Mouse (Mus musculus): ENCODE data around the gene Pitpnb.
A peak's percentile ranks its signal among the peaks of the same experiment; 100 is the strongest.

The Pitpnb gene

GRCm38 (mm10) chr5:111356811-111357617 lies 26.5 kb downstream of the Pitpnb start:
- no peak for DNase-seq

- DNase-seq = no peak
Observed at GRCm38 (mm10) chr5:111360546-111360945, 30.0 kb downstream of the Pitpnb start.

- DNase-seq = no peak
Observed at GRCm38 (mm10) chr5:111361058-111361457, 30.5 kb downstream of the Pitpnb start.

- no peak for DNase-seq
Observed at GRCm38 (mm10) chr5:111361846-111362245, 31.3 kb downstream of the Pitpnb start.

GRCm38 (mm10) chr5:111363446-111364062 lies 33.0 kb downstream of the Pitpnb start:
- DNase-seq = no peak

GRCm38 (mm10) chr5:111364533-111364932 lies 34.0 kb downstream of the Pitpnb start:
- DNase-seq = no peak

GRCm38 (mm10) chr5:111366140-111366539 lies 35.6 kb downstream of the Pitpnb start:
- no peak for DNase-seq

GRCm38 (mm10) chr5:111367937-111368517 lies 37.5 kb downstream of the Pitpnb start:
- no peak for DNase-seq

GRCm38 (mm10) chr5:111368576-111368975 lies 38.0 kb downstream of the Pitpnb start:
- DNase-seq = no peak

GRCm38 (mm10) chr5:111375616-111376015 lies 45.1 kb downstream of the Pitpnb start:
- DNase-seq = no peak

GRCm38 (mm10) chr5:111376276-111377020 lies 45.9 kb downstream of the Pitpnb start:
- DNase-seq = no peak

GRCm38 (mm10) chr5:111378126-111378993 lies 47.8 kb downstream of the Pitpnb start:
- no peak for DNase-seq

- no peak for DNase-seq
Observed at GRCm38 (mm10) chr5:111383335-111383734, 52.8 kb downstream of the Pitpnb start.

GRCm38 (mm10) chr5:111390911-111391310 lies 60.3 kb downstream of the Pitpnb start:
- no peak for DNase-seq

- no peak for DNase-seq
Observed at GRCm38 (mm10) chr5:111391485-111391884, 60.9 kb downstream of the Pitpnb start.

GRCm38 (mm10) chr5:111393346-111394197 lies 63.0 kb downstream of the Pitpnb start:
- DNase-seq = peak; percentile 60

- DNase-seq = peak; percentile 29
Observed at GRCm38 (mm10) chr5:111394198-111395053, 63.9 kb downstream of the Pitpnb start.

GRCm38 (mm10) chr5:111395771-111396170 lies 65.2 kb downstream of the Pitpnb start:
- DNase-seq = no peak

- no peak for DNase-seq
Observed at GRCm38 (mm10) chr5:111396199-111396598, 65.6 kb downstream of the Pitpnb start.

- DNase-seq = no peak
Observed at GRCm38 (mm10) chr5:111398471-111398870, 67.9 kb downstream of the Pitpnb start.
